Mouse (Mus musculus) ovary, adult 18-20 months (tissue): ENCODE measurements around the gene Mipep.
A peak's percentile ranks its signal among the peaks of the same experiment; 100 is the strongest.

Experiments
- DNase-seq: peaks from one replicate; pipeline ENCODE4 v3.0.0; 2022; ENCODE audit warnings: low spot score, mixed read lengths

The Mipep gene

DNA sequence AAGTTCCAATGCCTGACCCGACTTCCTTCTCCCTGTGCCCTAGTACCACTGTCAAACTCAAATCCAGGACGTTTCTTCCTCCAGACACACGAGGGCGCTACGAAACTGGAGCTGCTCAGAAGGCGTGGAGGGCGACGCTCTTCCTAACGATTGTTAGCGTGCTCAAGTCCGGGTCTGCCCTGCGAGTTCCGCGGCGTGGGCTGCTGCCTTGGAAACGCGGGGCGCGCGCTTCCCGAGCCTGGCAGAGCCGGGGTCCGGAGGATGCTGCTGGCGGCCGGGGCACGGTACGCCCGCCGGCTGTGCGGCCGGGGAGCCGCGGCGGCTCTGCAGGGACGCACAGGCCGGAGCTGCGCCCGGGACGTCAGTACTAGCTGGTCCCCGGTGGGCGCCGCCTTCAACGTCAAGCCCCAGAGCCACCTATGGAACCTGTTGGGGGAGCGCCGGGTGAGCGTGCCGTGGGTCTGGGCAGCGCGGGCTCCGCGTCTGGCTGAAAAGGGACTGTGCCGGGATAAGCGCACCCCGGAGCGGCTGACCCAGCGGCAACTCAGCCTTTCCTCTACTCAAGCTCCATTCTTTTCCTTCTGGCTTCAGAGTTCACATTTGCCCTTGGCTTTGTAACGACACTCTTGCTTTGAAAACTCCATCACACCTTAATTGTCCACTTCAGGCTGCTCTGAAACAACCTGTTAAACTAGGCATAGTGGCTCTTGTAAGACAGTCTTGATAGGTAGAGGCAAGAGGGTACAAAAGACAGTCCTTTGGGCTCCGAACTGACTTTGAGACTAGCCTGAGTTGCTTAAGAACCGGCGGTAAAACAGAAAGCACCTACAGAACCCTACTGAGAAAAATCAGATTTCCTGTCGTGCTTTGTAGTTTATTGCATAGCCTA, at the start of gene Mipep:
TSS of gene Mipep (plus strand) at position 147 of the 889 bp plus-strand sequence.
- DNase-seq = peak; percentile 68

DNA sequence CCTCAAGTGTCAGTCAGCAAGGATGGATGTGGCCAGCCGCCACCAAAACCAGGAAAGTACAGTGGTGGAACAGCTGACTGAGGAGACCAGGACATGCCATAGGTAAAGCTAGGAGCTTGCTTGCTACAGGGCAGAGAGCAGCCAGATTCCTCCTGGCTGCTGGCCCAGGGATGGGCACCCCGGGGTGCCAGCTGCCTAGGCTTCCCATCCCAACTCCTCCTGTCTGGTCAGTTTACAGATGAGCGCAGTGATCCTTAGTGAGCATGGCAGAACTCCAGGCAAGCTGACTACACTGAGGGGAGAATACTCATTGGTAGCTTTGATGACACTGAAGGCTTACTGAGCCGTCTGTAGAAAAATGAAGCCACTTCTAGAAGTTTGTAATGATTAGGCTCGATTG, 49.2 kb upstream of the Mipep start:
- no peak for DNase-seq

DNA sequence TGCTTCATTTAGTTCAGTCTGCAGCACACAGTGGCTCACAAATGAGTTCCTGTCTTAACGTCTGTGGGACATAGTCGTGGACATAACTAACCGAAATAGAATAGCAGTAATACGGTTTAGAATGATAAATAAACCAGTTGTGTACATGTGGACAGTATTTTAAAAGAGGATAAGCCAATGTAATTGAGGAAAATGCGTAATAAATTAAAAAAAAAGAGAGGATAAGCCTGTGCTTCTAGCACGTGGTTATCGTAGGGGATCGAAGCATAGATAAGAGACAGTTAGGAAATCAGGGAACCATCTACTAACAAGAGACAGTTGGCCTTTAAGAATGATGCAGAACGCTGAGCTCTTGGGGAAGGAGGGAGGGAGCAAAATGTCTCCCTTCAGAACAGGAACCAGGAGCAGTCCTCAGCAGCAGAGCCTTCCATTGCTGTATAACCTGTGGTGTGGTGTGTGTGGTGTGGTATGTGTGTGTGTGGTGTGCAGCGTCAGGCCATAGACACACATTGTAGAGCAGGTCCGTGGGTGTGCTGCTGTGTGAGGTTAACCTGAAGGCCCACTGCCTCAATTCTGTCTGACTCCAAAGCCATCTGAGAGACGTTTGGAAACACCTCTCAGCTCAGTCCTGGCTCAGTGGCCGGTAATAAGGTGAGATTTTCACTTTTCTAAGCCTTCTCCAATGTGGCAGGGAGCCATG, 48.4 kb upstream of the Mipep start:
- DNase-seq = no peak

DNA sequence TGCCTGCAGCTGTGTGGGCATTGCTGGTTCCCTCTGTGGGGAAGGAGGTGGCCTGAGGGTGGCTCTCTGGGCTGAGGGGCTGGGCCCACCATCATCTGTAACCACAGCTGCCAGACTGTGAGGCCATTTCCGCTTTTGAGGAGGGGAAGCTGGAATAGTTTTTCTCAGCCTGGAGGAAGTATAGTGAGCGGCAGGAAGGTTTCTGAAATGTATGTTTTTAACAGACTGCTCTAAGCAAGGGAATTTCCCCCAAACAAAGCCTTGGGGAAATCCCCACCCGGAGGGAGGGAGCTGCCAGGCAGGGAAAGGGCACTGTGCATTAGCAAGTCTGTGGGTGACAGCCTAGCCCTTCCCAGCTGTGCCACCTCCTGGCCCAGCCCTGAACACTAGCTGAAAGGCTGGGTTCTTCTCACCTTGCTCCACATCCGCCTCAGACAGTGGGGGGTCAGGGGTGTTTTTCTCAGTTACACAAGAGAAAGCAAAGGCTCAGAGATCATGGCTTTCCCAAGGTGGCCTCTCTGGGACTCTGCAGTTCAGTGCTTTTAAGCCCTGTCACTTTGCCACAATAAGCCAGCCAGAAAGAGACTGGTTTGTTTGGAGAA, 47.7 kb upstream of the Mipep start:
- no peak for DNase-seq

DNA sequence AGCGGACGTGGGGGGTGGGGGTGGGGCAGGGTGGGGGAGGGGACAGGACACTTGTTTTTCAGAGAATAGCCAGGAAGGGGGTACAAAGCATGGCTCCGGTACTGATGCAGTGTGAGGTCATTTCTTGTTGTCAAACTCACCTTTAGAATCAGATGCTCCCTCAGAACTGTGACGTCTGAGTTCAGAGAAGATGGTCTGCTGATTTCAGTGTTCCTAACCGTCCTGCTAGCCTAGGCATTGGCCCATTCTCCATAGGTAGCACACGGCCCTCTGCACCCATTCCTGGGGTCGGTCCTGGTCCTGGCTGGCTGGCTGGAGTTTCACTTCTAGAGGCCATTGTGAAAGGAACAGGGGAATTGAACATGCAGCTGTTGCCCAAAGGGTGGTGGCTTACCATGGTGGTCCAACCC, 47.2 kb upstream of the Mipep start:
- no peak for DNase-seq

DNA sequence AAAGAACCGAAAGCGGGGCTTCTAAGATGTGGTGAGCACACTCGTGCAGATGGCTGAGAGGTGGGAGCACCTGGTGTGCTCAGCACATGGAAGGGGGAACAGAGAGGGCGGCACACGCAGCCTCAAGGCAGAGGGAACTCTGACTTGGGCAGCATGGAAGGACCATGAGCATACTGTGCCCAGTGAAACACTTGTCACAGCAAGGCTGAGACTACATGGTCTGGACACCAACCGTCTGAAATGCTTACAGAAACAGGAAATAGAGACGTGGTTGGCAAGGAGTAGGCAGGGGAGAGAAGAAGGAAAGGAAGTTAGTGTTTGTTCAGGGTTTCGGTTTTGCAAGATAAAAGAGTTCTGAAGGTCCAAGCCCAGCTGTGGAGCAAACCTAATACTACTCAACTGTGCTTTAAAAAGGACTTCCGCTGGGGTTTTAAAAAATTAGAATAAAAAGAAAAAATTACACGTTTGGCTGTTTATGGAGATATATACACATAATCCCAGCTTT, 45.9 kb upstream of the Mipep start:
- DNase-seq = no peak

DNA sequence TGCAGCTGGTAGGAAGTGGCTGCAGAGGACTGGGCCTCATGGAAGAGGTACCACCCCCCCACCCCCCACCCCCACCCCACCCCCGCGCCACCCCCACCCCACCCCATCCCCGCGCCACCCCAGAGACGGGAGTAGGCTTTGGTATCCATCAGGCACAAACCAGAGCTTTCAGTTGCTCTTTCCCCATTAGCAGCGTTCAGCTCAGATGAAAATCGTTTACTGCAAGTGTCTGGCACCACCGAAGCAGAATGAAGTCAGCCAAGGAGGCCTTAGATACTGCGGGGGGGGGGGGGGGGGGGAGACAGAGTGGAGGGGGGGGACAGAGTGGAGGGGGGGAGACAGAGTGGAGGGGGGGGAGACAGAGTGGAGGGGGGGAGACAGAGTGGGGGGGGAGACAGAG, 45.2 kb upstream of the Mipep start:
- DNase-seq = no peak

DNA sequence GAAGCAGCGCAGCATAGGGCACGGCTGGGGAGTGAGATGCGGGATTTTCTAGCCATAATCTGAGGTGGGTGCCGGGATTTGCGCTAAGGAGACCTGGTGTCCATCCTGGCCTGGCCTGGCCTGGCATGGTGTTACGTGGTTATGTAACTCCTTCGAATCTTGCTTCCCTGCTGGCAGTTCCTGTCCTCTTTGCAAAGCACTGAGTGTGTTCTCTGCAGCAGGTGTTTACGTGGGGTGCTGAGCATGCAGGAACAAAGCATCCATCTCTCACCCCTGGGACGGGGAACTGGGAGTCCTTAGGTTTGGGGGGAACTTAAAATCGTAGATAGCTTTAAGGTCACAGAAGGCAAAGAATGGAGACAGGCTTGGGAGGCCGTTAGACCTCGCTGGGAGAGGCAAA, 44.8 kb upstream of the Mipep start:
- no peak for DNase-seq

DNA sequence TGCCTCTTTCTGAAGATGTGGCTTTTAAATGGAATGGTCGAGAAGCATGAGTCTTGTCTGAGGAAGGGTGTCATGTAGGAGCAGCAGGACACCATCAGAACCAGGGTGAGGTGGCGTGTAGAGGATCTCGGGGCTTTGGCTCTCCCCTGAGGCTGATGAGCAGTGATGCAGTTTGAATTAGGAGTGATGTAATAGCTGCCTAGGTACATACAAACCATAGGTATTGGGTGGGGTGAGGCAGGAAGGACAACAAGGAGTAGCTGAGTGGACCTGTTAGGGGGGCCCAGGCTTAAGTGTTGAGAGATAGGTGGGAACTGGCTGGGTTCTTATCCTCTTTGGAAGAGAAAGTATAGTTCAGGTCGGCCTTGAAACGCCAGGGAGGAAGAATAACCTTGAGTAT, 43.9 kb upstream of the Mipep start:
- no peak for DNase-seq

DNA sequence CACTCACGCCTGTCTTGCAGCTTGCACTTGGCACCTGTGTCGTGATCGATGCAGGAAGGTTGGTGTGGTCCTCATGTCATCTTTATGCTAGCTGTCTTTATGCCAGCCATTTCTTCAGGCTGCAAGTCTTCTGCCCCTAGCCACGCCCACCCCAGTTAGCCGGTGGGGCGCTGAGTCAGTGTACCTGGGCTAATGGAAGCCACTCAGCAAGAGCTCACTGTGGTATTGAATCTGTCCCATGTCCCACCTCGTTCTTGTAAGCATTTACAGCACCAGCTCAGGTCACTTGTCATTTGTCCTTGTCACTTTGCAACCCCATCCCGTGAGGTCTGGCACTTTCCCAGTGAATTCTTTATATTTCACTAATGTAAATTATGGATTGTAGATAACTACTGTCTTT, 43.3 kb upstream of the Mipep start:
- DNase-seq = no peak

DNA sequence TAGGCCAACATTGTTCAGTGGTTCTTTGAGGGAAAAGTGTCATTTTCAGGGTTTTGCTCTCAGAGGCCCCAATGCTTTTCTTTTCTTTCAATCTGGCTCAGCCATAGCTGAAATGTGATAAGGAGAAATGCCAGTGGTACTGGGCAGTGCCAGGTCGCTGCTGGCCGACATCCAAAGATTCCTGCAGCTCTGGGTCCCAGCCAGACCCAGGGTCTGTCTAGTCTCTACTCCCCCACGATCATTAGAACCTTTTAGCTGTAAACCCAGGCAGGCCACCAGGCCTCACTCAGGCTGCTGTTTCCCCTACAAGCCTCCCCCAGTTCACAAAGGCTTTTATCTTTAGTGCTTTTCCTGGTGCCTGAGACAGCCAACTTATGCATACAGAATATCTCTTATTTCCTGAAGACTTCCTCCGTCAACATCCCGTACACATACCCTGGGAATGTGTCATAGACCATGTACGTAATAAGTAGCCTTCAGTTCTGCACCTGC, 42.8 kb upstream of the Mipep start:
- DNase-seq = peak; percentile 72

DNA sequence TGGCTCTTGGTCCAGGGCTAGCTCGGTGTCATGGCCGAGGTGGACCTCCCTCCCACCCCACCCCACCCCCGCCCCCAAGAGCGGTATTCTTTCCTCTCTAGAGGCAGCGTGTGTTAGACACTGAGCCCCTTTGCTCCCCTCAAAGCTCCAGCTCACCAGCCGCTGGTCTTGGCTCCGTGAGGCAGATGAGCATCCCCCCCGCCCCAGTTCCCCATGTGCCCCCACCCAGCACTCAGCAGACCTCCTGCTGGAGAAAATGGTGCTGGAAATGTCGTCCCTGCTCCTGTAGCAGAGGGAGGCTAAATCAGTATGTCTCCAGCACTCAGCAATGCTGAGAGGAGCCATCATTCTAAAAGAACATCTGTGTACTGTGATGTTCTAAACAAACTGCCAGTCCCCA, 40.7 kb upstream of the Mipep start:
- no peak for DNase-seq

DNA sequence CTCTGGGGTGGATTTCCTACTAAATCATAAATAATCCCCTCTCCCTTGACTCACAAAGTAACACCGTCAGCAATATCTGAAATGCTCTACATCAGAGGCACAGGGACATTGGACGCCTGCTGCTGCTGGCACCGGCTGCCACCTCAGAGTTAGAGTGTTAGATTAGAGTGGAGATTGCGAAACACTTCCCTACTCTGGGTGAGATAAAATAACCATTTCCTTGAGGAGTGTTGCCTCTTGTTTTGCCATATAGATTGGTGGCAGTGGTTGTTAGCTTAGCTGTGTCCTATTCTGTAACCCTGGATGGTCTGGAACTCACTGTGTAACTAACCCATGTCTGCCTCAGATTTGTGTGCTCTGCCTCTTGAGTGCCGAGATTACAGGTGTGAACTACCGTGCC, 39.2 kb upstream of the Mipep start:
- no peak for DNase-seq

DNA sequence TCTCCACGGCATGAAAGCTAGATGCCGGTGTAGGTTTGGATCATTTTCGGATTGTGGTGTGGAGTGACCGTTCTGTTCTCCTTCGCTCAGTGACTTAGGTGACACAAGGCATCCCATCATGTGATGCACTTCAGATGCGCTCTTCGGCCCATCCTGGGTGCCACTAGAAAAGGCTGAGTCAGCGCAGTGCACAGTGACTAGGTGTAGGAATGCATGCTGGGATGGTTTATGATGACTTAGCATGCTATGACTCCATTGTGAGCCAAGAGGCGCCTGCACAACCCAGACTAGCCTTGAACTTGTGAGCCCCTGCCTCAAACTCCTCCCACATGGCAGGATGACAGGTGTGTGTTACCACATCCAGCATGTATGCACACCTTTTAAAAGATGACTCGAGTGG, 38.2 kb upstream of the Mipep start:
- no peak for DNase-seq

DNA sequence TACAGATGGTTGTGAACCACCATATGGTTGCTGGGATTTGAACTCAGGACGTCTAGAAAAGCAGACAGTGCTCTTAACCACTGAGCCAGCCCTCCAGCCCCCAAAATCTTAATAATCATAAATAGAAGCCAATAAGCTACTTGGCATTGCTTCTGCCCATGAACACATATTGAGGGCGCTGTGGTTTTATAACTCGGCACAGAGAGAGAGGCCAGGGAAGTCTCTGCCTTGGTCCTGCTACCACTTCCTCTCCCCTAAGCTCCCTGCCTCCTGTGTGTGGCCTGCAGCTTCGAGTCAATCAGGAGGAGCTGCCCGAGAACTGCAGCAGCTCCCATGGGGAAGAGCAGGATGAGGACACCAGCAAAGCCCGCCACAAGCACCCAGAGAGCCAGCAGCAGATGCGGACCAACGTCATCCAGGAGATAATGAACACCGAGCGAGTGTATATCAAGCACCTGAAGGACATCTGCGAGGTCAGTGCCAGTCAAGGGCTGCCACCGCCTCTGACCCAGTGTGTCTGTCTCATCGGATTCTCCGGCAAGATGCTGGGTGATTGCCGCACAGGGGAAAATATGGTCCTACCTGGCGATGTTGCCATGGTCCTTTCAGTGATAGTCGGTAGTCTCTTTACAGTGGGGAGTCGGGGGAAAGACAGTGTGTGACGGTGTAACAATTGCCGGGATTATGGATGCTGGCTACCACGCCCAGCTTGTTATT, 37.1 kb upstream of the Mipep start:
- no peak for DNase-seq

DNA sequence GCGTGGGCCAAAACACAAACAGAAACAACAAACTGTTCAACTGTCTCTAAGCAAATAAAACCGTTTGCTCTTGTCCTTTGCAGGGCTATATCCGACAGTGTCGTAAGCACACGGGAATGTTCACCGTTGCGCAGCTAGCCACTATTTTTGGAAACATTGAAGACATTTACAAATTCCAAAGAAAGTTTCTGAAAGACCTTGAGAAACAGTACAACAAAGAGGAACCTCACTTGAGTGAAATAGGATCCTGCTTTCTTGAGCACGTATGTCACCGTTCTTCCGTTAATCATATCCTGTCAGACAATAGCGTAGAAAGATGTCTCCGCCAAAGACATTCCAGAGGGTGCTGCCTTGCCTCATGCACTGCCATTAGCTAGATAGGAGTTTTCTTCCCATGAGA, 34.5 kb upstream of the Mipep start:
- no peak for DNase-seq

DNA sequence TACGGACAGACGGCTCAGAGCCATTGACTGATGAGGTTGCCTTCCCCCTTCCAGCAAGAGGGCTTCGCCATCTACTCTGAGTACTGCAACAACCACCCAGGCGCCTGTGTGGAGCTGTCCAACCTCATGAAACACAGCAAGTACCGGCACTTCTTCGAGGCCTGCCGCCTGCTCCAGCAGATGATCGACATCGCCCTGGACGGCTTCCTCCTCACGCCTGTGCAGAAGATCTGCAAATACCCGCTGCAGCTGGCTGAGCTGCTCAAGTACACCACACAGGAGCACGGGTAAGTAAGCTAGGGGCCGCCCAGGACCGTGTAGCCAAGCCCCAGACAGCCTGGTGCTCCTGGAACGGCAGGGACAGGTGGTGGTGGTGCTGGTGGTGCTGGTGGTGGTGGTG, 32.8 kb upstream of the Mipep start:
- no peak for DNase-seq

DNA sequence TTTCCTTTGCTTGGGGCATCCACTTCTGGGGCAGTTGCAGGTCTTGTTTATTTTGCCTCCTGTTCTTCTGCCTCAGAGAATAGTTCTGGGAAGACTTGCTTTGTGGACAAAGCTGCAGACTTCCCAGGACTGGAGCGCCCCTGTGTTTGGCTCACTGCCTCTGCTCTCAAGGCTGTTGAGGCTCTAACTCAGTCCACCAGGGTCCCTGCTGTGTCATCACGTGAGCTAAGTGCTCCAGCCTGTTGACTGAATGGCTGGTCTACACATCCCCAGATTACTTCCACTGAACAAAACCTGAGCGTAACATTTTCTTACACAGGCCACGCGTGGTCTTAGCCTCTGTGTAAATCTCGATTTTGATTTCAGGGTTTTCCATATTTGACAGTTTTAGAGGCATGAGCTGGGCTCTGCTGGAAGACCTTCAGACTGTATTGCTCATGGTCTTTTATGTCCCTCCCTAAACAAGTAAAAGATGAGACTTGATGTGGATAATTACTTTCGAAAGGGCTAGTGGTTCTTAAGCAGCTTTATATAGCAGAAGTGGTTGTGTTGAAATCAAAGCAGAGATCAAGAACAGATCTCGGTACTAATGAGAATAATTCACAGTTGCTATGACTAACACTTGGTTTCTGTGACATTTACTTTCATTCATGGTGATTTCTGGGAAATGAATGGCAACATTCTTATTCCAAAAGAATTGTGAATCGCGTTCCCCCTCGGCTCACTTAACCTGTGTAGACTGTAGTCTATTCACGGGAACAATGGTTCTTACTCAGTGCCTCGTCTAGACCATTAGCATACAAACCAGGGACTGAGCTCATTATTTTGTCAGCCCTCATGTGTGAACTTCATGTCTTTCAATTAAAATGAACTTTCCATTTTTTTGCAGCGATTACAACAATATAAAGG, 31.2 kb upstream of the Mipep start:
- peak; percentile 63 for DNase-seq

DNA sequence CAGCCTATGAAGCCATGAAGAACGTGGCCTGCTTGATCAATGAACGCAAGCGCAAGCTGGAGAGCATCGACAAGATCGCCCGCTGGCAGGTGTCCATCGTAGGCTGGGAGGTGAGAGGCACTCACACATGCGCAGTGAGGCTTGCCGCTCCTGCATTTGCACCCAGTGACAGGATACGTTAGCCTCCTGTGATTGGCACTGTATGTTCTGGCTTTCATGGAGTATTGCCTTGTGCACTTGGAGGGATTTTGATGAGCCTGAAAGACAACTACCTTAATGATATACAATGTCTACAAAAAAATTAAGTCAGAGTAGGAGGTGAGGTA, 30.6 kb upstream of the Mipep start:
- no peak for DNase-seq

DNA sequence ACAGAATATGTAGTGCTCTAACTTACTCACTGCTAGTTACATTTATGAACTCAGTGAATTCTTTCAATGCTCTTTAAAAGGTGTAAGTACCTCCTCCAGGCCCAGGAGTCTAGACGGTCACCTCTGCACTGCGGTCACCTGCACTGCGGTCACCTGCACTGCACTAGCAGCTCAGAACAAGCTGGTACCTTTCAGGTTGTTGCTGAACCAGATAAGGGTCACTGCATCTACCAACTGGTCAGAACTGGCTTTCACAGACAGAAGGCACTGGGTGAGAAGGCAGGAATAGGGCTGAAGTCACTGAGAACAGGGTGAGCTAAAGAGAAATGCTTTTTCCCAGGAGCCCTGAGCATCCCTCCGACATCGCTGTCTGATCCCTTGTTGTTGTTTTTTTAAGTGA, 29.7 kb upstream of the Mipep start:
- DNase-seq = no peak

DNA sequence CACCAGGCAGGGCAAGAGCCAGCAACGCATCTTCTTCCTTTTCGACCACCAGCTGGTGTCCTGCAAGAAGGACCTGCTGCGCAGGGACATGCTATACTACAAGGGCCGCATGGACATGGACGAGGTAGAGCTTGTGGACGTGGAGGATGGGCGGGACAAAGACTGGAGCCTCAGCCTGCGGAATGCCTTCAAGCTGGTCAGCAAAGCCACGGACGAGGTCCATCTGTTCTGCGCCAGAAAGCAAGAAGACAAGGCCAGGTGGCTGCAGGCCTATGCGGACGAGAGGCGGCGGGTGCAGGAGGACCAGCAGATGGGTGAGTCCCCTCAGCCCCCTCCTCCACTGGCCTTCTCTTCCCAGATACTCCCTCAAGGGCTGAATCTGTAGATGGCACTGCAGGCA, 28.1 kb upstream of the Mipep start:
- DNase-seq = no peak
